ENCODE assay signal across 11 mouse cellular contexts in genomic region chr2:65745400-65745799, GRCm38 (mm10).
"Had no signal": no experiment of that assay in that cellular context is flagged by ENCODE, and none has a peak within 500 bp of the region (broad histone marks: within the 10 kb centered on the region; RNA-seq: fewer than 3 reads in every experiment).

No protein-coding gene starts in this region.

- H3K4me3 ChIP-seq: limb, embryonic 10.5 days; liver, embryonic 15.5 days; midbrain, embryonic 10.5 days; neural tube, embryonic 12.5 days had no signal

- H3K4me1 ChIP-seq: limb, embryonic 10.5 days; liver, embryonic 15.5 days; midbrain, embryonic 10.5 days; neural tube, embryonic 12.5 days had no signal

- H3K36me3 ChIP-seq: limb, embryonic 10.5 days; liver, embryonic 15.5 days; midbrain, embryonic 10.5 days; neural tube, embryonic 12.5 days had no signal

- H3K4me2 ChIP-seq: liver, embryonic 11.5 days; liver, embryonic 15.5 days; neural tube, embryonic 12.5 days had no signal

- H3K9ac ChIP-seq: liver, embryonic 15.5 days; neural tube, embryonic 12.5 days had no signal

- H3K27me3 ChIP-seq: liver, embryonic 15.5 days; neural tube, embryonic 12.5 days had no signal

- H3K9me3 ChIP-seq: limb, embryonic 10.5 days; liver, embryonic 15.5 days; midbrain, embryonic 10.5 days; neural tube, embryonic 12.5 days had no signal

- ATAC-seq: lung, postnatal 0 days had no signal

- H3K27ac ChIP-seq: limb, embryonic 10.5 days; liver, embryonic 15.5 days; midbrain, embryonic 10.5 days; neural tube, embryonic 12.5 days had no signal

- DNase-seq: lung, adult 2 months; lung, postnatal 4 days; midbrain, embryonic 14.5 days; thymus, adult 2 months; thymus, postnatal 25 days had no signal
